Mouse (Mus musculus): ENCODE results near the gene Sox5.
"Not testable (repeated sequence)": the region's sequence is repeated elsewhere in the genome, so short reads cannot be mapped to it uniquely, and the experiment has no call there.

The Sox5 gene

GRCm38 (mm10) chr6:144265004-144265403 is 516.8 kb downstream of the Sox5 start:
- no peak for DNase-seq

GRCm38 (mm10) chr6:144264320-144264915 is 517.4 kb downstream of the Sox5 start:
- no peak for DNase-seq

GRCm38 (mm10) chr6:144256500-144256899 is 525.3 kb downstream of the Sox5 start:
- DNase-seq: peak in 1 of 2 experiments; percentile 5

DNA sequence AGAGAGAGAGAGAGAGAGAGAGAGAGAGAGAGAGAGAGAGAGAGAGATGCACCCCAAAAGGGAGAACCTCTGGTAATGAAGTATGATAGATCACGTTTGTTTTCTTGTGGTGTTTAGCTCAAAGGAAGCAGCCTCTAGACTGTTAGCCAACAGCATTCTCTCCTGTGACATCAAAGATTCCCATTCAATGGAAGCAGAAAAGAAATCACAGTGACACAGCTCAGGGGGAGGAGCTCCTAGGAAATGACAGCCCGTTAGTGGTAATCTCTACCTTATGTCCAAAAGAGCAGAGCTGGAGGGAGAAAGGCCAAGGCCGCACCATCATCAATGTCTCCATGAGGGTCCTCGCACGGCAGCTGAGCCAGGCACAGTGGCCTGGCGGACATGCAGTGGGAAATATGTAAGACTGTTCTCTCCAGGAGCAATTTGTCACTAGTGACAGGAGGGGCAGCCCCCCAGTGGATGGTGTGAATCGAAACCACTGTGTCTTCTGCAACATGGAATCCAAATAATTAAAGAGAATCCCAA is 529.5 kb downstream of the Sox5 start:
- no peak for DNase-seq

DNA sequence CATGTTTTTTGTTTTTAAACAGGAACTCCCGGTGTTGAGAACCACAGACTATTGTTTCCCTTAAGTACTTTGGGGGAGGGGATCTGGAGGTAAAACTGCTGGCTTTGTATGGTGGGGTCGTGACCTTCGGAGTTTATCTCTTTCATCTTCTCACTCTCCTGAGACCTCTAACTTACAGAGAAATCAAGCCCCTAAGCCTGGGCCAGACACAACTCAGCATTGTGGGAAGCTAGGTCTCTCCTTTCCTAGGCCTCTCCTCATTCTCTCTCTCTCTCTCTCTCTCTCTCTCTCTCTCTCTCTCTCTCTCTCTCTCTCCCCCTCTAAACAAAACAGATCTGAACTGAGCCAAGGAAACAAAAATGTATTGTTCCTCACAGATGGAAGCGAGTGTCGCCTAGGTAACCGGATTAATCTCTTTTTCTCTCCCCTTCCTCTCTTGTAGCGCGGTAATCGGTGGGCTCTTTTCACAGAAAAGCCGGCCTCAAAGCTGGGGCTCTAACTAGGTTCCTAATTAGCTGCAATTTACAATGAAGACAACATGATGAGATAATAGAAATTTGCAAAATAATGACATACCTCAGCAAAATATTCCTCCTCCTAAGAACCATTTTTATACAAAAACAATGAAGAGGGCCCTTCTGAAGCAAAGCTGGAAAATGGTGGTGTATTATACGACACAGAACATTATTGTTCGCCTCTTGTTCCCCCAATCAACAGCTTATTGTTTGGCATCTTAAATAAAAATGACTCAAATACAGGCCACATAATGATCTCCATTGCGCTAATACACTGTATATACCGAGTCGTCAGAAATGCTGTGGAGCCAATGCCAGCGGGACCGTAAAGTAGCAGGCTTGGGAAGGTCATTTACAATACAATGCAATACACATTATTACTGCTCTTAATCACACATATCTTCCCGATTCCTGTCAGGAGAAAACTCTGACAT is 530.3 kb downstream of the Sox5 start:
- no peak for DNase-seq

DNA sequence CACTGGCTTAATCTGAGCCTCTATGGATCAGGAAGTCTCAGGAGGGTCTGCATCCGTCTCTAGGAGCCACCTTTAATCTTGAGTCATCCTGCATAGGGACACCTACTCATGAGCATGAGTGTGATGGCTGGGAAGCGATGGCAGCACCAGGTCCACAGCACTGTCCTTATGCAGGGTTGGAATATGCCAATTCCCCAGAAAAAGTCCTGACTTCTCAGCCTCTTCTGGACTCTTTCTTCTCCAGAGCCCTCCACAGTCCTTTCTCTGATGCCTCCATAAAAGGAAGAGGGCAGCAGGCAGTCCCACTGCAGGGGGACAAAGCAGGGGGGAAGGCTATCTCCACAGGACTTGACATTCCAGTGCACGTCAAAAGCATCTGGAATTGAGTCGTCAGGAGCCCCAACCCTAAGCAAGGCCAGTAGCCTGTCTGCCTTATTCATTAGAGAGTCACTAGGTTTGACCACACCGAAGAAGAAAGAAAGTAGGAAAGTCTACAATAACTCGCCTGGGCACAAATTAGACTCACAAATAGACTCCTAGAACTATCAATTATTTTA is 531.1 kb downstream of the Sox5 start:
- no peak for DNase-seq

GRCm38 (mm10) chr6:144236581-144236980 is 545.2 kb downstream of the Sox5 start:
- no peak for DNase-seq

GRCm38 (mm10) chr6:144203970-144204369 is 577.8 kb downstream of the Sox5 start:
- DNase-seq: peak; percentile 49 to 53

DNA sequence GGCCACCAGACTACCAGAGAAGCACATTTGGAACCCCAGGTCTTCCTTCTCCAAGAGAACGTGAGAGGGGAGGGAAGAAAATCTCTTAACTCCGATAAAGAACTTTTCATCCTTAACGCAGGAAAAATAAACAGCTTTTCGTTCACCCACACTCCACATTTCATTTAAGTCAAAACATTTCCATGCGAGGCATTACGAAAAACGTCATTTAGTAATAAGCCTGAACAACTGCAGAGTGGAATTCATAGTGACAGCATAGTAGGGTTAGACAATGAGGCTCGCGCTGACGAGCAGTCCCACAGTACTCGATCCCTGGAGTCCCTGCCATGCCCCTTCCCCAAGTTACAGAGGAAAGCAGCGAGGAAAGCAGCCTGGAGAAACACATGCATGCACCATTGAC is 578.8 kb downstream of the Sox5 start:
- no peak for DNase-seq

GRCm38 (mm10) chr6:144201402-144202040 is 580.3 kb downstream of the Sox5 start:
- no peak for DNase-seq

GRCm38 (mm10) chr6:144197209-144198119 is 584.3 kb downstream of the Sox5 start:
- no peak for DNase-seq

DNA sequence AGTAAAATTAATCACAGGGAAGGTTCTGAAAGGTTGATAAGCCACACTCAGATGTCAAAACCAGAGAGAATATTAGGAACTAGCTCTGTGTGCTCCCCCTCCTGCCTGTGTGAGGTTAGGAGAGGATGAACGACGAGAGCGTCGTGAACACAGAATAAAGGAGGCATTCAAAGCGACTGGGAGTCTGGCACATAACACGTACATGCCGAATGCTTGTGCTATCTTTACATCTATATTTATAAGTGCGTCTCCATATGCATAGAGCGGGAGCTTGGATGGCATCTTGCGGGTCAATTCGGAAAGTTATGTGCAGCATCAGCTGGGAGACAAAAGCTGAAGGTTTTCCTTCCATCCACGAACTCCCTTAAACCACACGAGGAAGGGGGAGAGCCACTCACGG is 585.8 kb downstream of the Sox5 start:
- DNase-seq: no peak

DNA sequence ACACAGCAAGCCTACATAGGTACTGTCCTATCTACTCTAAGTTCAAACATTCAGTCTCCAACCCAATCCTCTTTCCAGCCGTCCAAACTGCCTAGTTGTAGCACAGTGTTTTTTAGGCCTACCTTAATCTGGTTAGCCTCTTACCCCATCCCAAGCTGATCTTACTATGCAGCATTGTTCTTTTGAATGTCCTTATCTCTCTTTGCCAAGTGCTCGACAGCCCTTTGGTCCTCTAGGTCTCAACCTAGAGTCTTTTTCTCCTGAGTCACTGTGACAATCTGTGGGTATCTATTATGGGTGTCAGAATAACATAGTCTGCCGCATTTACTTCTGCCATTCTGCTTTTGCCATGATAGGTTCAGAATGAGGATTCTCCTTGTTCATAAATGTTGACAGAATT is 598.7 kb downstream of the Sox5 start:
- no peak for DNase-seq

GRCm38 (mm10) chr6:144182429-144182828 is 599.3 kb downstream of the Sox5 start:
- DNase-seq: not testable (repeated sequence)

GRCm38 (mm10) chr6:144181083-144181866 is 600.5 kb downstream of the Sox5 start:
- peak; percentile 53 to 57 for DNase-seq

GRCm38 (mm10) chr6:144179111-144179510 is 602.7 kb downstream of the Sox5 start:
- DNase-seq: no peak

DNA sequence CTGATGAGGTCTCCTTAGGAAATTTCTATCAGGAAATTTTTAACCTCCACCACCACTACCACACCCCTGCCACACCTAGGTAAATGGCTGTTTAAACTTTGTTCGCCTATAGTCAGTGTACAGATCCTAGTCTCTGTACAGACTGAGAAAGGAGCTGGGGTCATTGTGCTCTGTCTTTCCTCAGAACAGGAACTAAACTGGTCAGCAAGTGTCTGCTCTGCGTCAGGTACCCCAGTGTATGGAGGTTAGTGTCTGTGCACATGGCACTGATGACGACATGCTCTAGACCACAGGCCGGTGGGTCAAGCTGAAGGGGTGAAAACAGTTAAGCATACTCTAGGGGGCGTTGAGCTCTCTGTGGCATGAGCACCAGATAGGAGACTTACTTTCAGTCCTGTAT is 605.1 kb downstream of the Sox5 start:
- DNase-seq: no peak

DNA sequence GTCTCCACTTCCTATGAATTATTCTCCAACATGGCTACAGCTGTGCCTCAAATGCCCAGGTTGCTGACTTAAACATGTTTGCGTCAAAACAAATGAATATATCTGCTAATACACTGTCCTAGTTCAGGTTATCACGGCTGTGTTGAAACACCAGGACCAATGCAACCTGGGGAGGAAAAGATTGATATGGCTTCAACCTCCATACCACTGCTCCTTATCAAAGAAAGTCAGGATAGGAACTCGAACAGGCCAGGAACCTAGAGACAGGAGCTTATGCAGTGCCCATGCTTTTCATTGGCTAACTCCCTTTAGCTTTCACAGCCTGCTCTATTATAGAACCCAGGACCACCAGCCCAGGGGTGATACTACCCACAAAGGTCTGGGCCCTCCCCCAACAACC is 606.2 kb downstream of the Sox5 start:
- DNase-seq: no peak

DNA sequence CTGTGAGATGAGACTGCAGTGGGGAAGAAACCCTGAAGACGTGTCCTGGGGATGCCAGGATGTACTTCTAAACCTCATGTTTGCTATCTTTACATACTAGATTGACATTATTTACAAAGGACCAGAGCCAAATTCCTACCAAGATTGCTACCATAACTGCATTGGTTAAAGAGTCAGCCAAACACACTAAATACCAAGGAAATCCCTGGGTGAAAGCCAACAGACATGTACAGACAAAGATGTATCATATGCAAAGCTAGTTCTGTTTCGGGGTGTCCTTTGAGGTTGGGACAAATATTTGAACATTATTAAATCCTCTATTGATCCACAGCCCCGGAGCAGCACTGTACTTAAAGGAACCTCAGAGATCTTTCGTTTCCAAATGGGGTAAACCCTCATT is 611.2 kb downstream of the Sox5 start:
- no peak for DNase-seq

DNA sequence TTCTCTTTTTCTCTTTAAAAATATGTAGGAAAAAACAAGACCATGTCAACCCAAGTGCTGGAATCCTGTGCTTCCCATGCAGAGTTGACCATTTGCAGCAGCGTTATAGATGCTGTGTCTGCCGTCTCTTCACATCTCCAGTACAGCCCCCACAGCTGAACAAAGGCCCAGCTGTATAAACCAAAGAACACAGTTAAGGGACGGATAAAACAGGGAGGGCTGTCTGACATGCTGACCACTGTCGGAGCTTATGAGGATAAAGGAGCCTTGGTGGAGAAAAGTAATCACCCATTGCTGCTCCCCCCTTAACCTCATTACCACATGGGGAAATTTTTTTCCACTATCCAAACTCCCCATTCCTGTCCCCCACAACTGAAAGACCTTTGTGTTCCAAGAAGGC is 612.0 kb downstream of the Sox5 start:
- DNase-seq: no peak

All from cerebellum, postnatal 25 days (tissue).